Mouse (Mus musculus): ENCODE data around the gene Rgs6.

Rgs6 gene

DNA sequence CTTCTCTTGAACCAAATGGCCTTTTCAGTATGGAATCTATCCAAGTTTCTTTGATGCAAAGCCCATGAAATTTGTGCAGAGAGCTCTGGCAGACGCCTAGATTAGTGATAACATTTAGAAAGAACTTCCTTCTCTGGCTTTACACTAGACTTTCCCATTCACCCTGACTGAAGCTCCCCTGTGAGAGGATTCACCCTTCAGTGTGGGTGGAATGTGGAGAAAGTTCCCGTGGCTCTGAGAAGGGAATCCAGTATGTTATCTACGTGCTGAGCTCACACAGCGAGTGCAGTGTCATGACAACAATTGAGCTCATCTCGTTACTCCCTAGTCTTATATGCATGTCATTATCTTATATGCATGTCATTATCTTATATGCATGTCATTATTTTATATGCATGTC lies 61.9 kb downstream of the Rgs6 start:
- 33% methylated on average over 5 of the region's 5 CpGs for WGBS

DNA sequence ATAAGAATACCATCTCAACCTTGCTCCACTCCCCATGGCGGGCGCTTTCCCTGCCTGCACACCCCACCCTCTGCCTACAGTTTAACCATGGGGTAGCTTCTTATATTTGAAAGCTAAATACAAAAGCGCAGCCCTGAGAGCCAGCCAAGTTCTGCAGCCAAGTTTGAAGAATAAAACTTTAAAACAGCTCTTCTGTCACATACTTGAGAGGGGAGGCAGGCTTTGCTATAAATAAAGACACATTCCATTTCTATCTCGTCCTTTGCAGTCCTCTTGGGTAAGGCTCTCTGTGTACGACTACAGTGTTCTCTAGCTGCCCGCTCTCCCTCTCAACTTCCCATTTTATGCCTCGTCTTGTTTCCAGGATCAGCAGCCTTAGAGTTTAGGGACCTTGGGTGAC lies 76.5 kb downstream of the Rgs6 start:
- 18% methylated on average over 7 of the region's 7 CpGs for WGBS

DNA sequence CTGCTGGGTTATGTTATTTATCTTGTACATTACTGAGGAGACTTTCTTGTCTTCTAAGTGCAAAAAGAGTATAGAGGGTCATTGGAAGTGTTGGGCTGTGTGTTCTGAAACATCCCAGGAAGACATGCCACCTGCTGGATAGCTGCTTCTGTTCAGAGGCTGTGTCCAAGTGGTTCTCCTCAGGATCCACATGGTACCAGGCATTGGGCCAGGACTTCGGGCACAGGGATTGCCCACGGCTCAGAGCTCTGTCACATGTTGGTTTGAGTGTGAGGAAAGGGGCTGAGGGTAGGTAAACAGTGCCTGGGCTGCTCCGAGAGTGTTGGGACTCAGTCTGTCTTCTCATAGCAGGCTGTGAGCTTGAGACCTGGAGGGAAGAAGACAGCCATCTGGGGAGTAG lies 79.3 kb downstream of the Rgs6 start:
- WGBS, result 47% methylated on average over 3 of the region's 3 CpGs

DNA sequence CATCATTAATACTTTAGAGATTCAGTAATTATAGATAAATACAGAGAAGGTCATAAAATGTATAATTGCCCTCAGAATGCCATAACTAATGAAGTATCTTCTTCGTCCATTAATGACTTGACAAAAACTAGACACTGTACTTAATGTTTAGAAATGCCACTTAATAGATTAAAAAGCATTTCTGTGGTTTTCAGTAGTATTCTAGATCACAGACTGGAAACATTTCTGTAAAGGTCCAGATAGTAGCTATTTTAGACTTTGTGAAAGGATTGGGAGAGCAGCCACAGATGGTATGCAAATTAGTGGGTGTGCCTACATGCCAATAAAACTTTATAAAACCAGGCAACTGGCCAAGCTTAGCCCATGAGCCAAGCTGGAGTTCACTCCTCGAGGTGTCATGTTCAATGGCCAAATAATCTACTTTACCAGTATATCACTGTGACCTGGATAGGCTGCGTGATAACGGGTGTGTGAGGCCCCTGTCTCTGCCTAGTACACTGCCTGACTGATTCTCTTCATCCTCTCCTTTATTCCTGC lies 82.2 kb downstream of the Rgs6 start:
- WGBS, result 40% methylated on average over 4 of the region's 4 CpGs

DNA sequence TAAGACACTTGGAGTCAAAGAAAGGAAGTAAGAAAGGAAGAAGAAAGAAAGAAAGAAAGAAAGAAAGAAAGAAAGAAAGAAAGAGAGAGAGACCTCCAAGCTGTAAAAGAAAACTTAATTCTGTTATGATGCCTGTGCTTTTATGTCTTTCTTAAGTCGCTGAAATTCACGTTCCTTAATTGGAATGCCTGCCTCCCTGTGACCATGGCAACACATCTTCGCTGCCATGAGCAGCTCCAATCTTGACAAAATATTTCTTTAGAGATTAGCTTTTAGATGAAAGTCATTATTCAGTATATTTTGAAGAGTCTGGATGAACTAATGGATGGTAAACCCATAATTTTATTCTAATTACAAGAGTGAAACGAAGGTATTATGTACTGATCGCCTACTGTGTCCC lies 83.5 kb downstream of the Rgs6 start:
- WGBS, result 37% methylated on average over 5 of the region's 5 CpGs

DNA sequence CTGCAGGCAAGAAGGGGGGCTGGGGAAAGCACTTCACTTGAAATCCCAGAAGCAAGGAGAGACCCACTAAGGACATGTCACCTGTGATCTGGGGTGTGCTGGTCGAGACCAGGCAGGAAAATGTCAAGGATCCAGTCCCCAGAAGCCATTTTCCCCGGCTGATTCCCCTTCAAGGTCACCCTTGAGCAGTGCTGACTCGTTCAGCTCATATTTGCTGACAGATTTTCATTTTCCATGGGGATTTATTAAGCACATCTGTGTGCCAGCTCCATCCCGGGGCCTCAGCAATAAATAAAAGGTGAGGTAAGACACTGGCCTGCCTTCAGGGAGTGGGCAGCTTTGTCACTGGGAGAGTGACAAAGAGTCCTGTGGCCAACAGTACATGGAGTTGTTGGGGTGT lies 87.0 kb downstream of the Rgs6 start:
- 76% methylated on average over 4 of the region's 4 CpGs for WGBS

DNA sequence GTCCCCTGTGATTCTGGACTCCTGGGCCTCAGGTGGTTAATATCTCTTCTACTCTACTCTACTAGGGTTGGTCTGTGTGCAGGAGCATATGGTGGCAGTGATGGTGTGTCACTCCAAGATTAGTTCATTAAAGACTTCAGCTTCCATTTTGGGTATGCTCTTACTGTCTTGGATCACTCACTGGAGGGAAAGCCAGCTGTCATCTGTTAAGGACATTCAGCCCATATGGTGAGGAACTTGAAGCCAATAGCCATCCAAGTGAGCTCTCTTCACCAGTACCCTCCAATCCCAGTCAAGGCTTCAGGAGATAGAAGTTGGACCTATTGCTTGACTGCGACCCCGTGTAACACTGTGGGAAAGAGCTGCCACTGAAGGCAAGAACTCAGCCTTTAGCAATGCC lies 98.9 kb downstream of the Rgs6 start:
- 71% methylated on average over 2 of the region's 2 CpGs for WGBS

DNA sequence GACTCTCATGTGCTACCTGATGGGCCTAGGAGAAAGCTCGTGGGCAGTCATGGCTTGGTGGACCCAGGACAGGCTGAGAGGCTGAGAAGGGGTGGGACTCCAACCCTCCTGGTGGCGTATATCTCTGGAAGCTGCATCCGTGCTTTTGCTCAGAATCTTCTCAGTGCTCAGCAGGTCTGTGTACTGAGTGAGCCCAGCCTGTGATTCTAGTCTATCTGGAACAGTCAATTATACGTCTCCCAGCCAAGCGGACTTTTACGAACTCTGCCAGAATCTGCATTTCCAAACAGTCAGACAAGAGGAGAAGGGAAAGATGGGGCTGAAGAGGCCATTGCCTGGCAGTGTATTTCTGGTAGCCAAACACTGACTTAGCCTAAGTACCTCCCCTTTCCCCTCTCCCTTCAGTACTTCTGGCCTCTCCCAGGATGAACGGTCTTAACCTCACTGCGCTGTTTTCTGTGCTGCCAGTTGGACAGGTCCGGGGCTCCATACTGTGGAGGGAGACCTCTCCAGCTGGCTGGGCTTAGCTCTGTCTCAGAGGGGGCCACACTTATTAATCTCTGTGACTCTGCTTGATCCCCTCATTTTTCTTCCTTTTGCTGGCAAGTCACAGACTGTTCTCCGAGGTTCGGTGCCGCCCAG lies 110.9 kb downstream of the Rgs6 start:
- WGBS, result 61% methylated on average over 12 of the region's 12 CpGs

DNA sequence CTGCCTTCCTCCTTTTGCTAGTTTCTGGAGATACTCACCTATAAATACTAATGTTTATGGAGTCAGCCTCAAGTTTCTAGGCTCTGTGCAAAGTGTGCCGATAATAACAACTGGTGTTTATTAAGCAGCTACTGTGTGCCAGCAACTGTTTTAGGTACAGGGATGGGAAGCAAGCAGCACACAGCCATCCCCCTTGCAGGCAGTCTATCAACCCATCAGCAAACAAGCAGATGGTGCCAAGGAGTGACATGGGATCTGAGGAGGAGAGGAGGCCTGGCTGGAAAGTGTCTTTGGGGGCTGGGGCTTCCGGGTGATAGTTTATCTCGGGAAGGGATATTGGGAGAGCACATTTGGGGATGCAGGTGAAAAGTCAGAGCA lies 111.4 kb downstream of the Rgs6 start:
- WGBS, result 40% methylated on average over 3 of the region's 3 CpGs

DNA sequence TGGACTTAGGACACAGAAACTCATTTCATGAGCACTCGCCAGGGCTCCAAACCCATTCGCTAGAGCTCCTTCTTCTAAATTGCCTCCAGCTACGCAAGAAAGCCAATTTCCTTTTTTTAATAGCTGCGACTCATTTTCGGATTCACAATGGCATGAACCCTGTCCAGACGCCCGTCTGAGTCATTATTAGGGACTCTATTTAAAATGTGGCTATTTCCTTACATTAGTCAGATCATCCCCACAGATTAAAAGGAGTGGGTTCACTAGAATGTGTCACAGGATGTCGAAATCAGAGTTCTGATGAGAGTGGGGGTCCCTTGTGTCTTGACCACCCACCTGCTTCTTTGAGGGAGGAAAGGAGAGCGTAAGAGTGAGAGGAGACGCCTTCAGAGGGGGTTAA lies 112.1 kb downstream of the Rgs6 start:
- 77% methylated on average over 10 of the region's 10 CpGs for WGBS

DNA sequence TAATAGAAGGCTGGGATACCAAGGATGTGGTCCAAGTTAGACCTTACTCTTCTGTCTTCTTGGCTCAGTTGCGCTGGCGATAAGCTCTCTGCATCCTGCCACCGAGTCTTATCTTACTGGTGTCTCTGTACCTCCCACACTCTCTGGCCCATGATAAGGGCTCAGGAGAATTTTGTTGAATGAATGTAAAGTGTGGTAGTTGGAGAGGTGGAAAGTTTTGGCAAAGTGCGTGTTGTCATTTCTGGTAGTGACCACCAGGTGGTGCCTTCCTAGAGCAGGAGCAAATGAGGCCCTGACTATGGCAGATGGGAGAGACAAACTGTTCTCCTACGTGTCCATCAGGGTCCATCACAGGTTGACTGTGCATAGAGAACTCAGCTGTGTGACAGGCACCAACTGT lies 112.7 kb downstream of the Rgs6 start:
- 60% methylated on average over 5 of the region's 5 CpGs for WGBS

DNA sequence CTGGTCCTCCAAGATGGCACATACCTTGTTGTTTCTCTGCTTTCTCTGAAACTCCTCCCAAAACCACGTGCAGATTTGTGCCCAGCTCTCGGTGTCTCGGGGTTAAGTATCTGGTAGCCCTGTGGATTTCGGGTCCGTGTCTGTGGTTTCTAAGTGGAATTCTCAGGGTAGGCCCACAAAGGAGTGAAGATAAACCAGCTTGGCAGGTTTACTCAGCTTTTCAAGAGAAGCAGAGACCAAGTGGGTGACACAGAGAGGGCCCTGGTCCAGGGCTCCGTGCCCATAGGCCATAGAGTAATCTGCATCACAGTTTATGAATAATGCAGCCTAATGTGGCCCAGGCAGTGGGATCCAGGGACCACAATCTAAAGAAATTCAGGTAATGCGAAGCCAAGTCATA lies 113.3 kb downstream of the Rgs6 start:
- 87% methylated on average over 7 of the region's 7 CpGs for WGBS

DNA sequence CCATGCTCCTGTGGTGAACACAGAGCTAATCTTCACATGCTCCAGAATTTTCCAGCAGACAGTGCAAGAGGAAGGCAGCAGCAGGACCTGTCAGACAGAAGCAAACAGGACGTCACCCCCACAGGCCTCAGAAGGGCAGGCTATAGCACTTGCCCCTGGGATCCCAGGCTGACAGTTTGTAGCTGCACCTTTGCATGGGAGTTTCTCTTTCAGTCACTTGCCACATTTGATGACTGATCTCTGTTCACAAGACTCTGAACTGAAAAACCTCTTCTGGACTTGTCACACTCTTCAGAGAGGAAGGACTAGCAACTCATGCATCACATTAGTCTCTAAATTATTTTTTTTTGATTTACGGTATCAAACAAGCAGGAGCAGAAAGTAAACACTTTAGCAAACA lies 126.2 kb downstream of the Rgs6 start:
- WGBS, result 79% methylated on average over 2 of the region's 2 CpGs

DNA sequence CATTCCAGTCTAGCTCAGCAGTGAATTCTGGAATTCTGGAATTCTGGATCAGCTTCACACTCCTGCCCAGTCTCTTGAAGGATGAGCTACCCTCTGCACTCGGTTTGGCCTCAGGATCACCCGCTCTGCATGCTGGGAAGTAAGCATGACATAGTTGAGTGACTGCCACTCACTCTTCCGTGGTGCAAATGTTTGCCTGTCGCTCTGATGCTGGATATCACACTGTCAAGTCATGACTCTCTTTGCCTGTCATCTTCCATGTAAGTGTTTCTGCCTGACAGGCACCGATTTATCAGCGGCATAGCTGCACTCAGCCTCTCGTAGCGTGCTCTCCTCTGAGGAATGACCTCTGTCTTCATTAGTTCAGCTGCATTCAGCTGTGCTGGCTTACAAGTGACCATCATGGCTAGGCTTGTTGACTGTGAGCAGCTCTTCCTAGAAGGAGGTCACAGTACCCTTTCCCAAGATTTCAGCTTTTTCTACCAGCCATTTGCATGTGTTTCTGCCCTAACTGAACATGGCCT lies 135.0 kb downstream of the Rgs6 start:
- 89% methylated on average over 8 of the region's 8 CpGs for WGBS

DNA sequence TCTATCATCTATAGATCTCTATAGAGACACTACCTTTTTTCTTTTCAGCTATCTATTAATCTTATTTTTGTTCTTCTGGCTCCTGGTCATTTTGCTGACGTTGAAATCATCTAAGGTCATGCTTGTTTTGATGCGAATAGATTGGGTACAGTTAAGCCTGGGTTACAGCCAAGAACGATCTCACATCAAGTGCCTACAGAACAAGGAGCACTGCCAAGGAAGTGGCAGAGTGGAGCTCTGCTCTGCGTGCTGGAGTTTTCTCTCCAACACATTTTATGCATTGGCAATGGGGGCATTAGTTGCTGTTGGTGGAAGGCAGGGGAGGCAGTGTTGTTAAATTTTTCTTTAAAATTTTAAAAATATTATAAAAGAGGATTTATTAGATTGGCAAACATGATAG lies 138.2 kb downstream of the Rgs6 start:
- 36% methylated on average over 4 of the region's 4 CpGs for WGBS

DNA sequence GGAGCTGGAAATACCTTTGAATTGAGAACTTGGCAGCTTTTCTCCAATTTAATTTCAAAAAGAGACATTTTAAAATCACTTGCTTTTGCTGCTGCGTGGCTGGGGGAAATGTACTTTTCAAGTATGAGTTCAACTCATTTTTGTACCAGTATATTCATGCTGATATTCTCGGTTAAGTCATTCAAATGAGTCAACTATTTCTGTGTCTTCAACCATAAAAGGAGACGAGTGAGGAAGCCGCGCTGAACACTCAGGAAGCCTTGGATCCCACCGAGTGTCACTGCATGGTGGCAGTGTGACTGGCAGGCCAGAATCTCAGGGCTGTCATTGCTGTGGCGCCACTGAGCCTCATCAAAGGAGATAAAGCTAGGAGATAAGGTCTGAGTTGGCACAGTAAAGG lies 143.5 kb downstream of the Rgs6 start:
- 41% methylated on average over 7 of the region's 7 CpGs for WGBS

DNA sequence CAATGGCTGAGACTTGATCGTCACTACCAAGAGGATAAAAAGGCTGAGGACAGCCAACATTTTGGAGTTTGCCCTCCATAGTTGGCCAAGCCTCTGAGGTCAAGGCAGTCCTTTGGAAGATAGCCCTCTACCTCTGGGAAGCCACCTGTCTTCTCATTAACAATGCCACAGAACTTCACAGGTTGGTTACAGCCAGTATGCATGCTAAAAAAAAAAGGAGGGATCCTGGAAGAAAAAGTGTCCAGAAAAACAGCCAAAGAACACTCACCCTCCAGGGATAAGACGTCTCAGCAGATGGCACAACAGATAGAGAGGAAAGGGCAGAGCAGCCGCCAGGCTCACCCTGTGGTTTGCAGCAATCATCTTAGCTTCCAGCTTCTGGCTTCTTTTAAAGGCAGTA lies 154.9 kb downstream of the Rgs6 start:
- WGBS, result 77% methylated on average over 3 of the region's 3 CpGs

DNA sequence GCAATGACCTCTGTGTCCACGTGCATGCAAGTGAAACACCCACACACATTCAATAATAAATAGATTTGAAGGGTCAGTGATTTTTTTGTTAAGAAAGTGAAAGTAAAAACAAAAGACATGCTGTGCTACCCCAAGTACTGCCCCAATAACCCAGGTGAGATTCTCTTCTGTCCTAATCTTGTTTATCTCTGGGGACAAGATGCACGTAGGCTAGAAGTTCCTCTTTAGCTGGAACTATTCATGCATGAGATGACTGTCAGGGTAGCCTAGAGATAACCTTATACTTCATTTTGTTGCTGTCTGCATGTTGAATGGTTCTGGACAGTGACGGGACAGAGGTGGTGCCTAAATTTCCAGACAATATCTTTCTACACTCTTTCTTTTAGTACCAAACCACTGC lies 155.9 kb downstream of the Rgs6 start:
- 87% methylated on average over 3 of the region's 3 CpGs for WGBS

DNA sequence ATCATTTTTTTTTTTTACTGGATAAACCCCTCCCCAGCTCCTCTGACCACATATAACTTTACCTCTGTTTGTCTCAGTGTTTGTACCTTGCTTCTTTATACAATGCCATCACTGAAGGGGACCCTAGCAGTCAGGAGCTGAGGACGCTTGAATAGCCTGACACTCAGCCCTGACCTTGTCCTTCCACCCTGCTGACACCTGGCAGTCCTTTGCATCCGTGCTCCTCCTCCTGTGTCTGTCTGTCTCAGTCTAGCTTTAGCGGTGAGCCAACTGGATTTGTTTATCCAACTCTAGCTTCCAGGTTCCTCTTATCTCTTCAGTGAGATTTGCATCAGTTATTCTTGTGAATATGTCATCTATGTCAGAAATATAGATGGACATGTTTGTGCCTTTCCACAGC lies 156.7 kb downstream of the Rgs6 start:
- 68% methylated on average over 3 of the region's 3 CpGs for WGBS

DNA sequence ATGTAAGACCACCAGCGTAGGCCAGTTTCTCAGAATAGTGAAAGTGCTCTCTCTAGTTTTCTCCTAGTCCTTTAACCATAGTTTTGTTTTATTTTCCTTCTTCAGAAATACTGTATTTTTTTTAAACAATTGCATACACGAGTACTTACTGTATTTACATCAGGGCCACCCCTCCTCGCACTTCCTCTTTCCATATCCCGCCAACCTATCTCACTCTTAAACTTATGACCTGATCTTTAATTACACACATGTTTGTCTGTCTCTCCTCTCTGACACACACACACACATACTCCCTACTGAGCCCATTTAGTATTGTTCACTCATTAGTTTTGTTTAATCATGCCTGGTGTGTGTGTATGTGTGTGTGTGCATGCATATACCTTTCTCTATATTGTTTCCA lies 159.0 kb downstream of the Rgs6 start:
- 88% methylated on average over 4 of the region's 4 CpGs for WGBS

DNA sequence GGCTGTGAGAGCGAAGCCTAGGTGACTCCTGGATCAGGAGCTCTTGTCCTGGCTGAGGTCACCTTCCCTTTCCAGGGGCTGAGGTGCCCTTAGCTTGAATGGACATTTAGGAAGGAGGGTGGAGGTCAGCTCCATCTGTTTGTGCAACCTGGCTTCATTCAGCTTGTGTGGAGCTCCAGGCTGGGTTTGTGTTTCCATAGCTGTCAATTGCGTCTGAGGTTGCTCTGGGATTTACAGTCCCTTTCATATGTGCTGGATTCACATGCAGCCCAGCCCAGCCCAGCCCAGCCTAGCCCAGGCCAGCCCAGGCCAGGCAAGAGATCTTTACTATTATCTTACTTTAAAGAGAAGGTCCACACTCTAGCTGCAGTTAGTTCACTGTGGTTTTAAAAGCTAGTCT lies 163.8 kb downstream of the Rgs6 start:
- WGBS, result 79% methylated on average over 2 of the region's 2 CpGs

DNA sequence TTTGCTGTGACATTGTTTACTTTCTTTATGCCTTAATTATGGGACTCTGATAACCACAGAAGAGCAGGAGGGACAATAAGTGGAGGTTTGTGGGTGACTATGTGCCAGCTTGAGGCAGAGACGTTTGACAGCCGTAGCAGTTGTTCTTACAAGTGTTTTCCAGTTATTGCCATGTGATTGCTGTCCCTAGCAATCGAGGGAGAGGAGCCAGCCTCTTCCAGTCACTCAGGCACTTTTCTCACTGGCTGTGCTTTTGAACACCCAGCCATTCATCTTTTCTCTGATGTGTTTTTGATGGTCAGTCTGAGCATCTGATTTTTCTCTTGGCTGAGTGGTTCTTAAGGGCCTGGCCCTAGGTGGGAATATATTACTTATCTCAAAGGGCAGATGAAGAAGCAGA lies 166.4 kb downstream of the Rgs6 start:
- 14% methylated on average over 3 of the region's 3 CpGs for WGBS

DNA sequence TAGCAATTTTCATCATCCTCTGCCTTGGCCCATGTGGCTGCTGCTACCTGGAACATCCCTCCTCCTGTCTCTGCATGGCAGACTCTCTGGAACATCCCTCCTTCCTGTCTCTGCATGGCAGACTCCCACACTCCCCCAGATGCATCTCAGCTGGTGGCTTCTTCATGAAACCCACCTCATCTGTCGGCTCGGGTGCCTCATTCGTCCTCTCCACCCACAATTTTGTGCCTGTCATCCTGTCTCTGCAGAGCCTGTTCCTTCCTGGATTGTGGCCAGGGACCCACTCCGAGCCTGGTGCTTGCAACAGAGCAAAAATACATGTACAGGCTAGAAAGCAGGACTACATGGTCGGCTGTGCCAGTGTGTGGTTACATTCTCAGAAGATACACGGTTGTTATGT lies 168.7 kb downstream of the Rgs6 start:
- WGBS, result 13% methylated on average over 6 of the region's 6 CpGs

DNA sequence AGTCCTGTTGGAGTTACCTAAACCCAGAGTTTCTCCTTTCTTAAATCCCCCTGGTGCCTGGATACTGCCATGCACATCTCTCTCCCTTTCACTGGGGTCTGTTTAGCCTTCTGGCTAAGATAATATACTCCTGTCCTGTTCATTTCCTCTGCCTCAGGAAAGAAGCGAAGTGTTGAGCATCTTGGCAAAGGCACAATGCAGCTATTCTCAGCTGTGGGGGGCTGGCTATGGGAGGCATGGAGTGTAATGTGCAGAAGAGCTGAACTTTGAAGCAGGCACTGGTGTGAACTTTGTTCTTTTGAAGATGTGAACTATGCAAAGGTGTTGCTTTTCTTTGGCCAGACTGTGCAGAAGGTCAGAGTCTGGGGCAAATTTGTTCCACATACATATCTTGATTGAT lies 169.3 kb downstream of the Rgs6 start:
- WGBS, result 16% methylated on average over 1 of the region's 1 CpGs
